Mouse (Mus musculus) urinary bladder, adult 2 months (tissue): ENCODE results near the gene Nmnat2. TPM values are rescaled to one million over a fixed set of nuclear protein-coding genes. Genes with fewer than 3 reads are reported as not detected.

ENCODE experiments used
- polyA plus RNA-seq: library from polyadenylated mRNA; depleted of rRNA; stranded (reverse); fragments of >200 nt; gene quantifications from 2 replicates; pipeline ENCODE4 v1.2.3, GENCODE M21; 2012; rRNA removed

Gene Nmnat2
- polyA plus RNA-seq, 1 experiment: 2.2 TPM

Other genes with a start within 250 kb of the Nmnat2 start
- gene Apobec4, start 204.4 kb upstream of the Nmnat2 start, polyA plus RNA-seq: not detected in 2 replicates
- gene Rgl1, start 188.6 kb upstream of the Nmnat2 start, polyA plus RNA-seq: 29.6 and 31.0 TPM in 2 replicates
- gene Arpc5, start 188.5 kb upstream of the Nmnat2 start, polyA plus RNA-seq: 143 and 180 TPM in 2 replicates
- 7.0 and 8.7 TPM in 2 replicates for gene Ncf2, start 154.8 kb upstream of the Nmnat2 start, polyA plus RNA-seq
- 24.3 and 27.9 TPM in 2 replicates for gene Smg7, start 52.3 kb upstream of the Nmnat2 start, polyA plus RNA-seq
- 24.2 and 25.0 TPM in 2 replicates for gene Lamc2, start 231.5 kb downstream of the Nmnat2 start, polyA plus RNA-seq